In genomic region chr17:28207591-28208313, GRCm38 (mm10) we compare ENCODE assay signal across 8 mouse cellular contexts. TPM values are rescaled to one million over a fixed set of nuclear protein-coding genes. Genes with fewer than 3 reads are reported as not detected.
DNase-seq lines count a peak whose midpoint lies in the region; ATAC-seq and TF ChIP-seq lines count a peak whose summit lies in the region.

Gene Def6 (plus strand): TSS chr17:28207778.

- H3K36me3 ChIP-seq in ES-E14 (ENCODE audit: control insufficient read depth, insufficient read depth, low read length, poor library complexity, severe bottlenecking), result no peaks in the 10 kb centered on the region; the same call in 1 of the 2 replicates
- peaks cover 11% of the 10 kb centered on the region for H3K36me3 ChIP-seq in forebrain, postnatal 0 days (ENCODE audit: insufficient read depth)
- H3K36me3 ChIP-seq in hindbrain, embryonic 11.5 days (ENCODE audit: control insufficient read depth, insufficient read depth, low read length), result no peaks in the 10 kb centered on the region

- peak within 1 kb of the TSS; percentile 19; the same call in 1 of the 2 replicates for H3K4me2 ChIP-seq in forebrain, postnatal 0 days (ENCODE audit: low read depth)
- peak within 1 kb of the TSS; percentile 8; the same call in 1 of the 2 replicates for H3K4me2 ChIP-seq in hindbrain, embryonic 11.5 days (replicated peaks; ENCODE audit: low read depth, low read length)

- ATAC-seq in forebrain, postnatal 0 days, result peak; percentile 60
- peak; percentile 49; the same call in 1 of the 2 replicates for ATAC-seq in hindbrain, embryonic 11.5 days (ENCODE audit: low FRiP score)

- peak within 1 kb of the TSS; percentile 85 for H3K9ac ChIP-seq in ES-E14 (ENCODE audit: insufficient read depth, low read depth, low read length, poor library complexity, severe bottlenecking)
- 0 out of 2 replicates have a peak within 1 kb of the TSS, but pooled peaks have one; percentile 0 for H3K9ac ChIP-seq in forebrain, postnatal 0 days
- H3K9ac ChIP-seq in hindbrain, embryonic 11.5 days (ENCODE audit: low read depth, low read length), result peak within 1 kb of the TSS; percentile 28; the same call in 1 of the 2 replicates

- no peaks in the 10 kb centered on the region for H3K9me3 ChIP-seq in ES-E14 (ENCODE audit: control insufficient read depth, insufficient read depth, low read depth, low read length)
- H3K9me3 ChIP-seq in forebrain, postnatal 0 days (ENCODE audit: low read length), result no peaks in the 10 kb centered on the region
- H3K9me3 ChIP-seq in hindbrain, embryonic 11.5 days (ENCODE audit: control insufficient read depth, low read length), result no peaks in the 10 kb centered on the region

- WGBS in bone marrow, adult 2 months, result 0% methylated on average over 26 of the region's 26 CpGs
- 30% methylated on average over 25 of the region's 26 CpGs for WGBS in forebrain, postnatal 0 days
- 24% methylated on average over 26 of the region's 26 CpGs for WGBS in hindbrain, embryonic 11.5 days

- peak; percentile 80 for TF ChIP-seq CTCF in bone marrow, adult 2 months (IDR thresholded peaks at IDR 0.05; ENCODE audit: control insufficient read depth, insufficient read depth, low read length)
- peak; percentile 47 for TF ChIP-seq CTCF in forebrain, postnatal 0 days (IDR thresholded peaks at IDR 0.05; ENCODE audit: low read depth)

- TF ChIP-seq POLR2A in bone marrow, adult 2 months (IDR thresholded peaks at IDR 0.05; ENCODE audit: borderline replicate concordance, control insufficient read depth, low read depth, low read length), result peak; percentile 95

- H3K4me1 ChIP-seq in ES-E14 (ENCODE audit: control insufficient read depth in 2 of 2, insufficient read depth in 2 of 2, low read length in 2 of 2, poor library complexity in 1 of 2), result peaks cover 9 to 26% of the 10 kb centered on the region in 2 experiments
- H3K4me1 ChIP-seq in bone marrow, adult 2 months (ENCODE audit: control insufficient read depth, insufficient read depth, low read length), result peaks cover 10% of the 10 kb centered on the region
- H3K4me1 ChIP-seq in forebrain, postnatal 0 days (ENCODE audit: insufficient read depth), result no peaks in the 10 kb centered on the region
- 0 out of 2 replicates have a peak, but pooled peaks cover 2% of the 10 kb centered on the region for H3K4me1 ChIP-seq in hindbrain, embryonic 11.5 days (replicated peaks; ENCODE audit: control insufficient read depth, insufficient read depth, low read length)

- H3K27ac ChIP-seq in ES-E14 (ENCODE audit: insufficient read depth, low read depth, low read length, poor library complexity, severe bottlenecking), result peak within 1 kb of the TSS; percentile 54
- peak within 1 kb of the TSS; percentile 94 for H3K27ac ChIP-seq in bone marrow, adult 2 months (ENCODE audit: control insufficient read depth, insufficient read depth, low read depth, low read length, poor library complexity)
- no peak within 1 kb of the TSS for H3K27ac ChIP-seq in forebrain, postnatal 0 days (ENCODE audit: low read depth, low read length)
- H3K27ac ChIP-seq in hindbrain, embryonic 11.5 days (ENCODE audit: low read depth, low read length), result peak within 1 kb of the TSS; percentile 51; the same call in 1 of the 2 replicates

- intact Hi-C loops in left cerebral cortex, postnatal 4 days (cut with DNase I), result no loop called here

- DNase-seq in ES-E14 (ENCODE audit: low read depth, low spot score), result no peak
- no peak for DNase-seq in forebrain, postnatal 0 days
- peak; percentile 62 for DNase-seq in hindbrain, embryonic 11.5 days (ENCODE audit: low spot score)
- peak; percentile 65 for DNase-seq in left cerebral cortex, postnatal 4 days
- peak; percentile 78 for DNase-seq in mesoderm, embryonic 11.5 days (ENCODE audit: low read depth, low spot score)
- peak; percentile 87 for DNase-seq in skeletal muscle tissue, adult 2 months (ENCODE audit: low read depth, low spot score)
- peak; percentile 67 for DNase-seq in yolk sac, embryonic 10.5 days (ENCODE audit: low spot score)

- no peaks in the 10 kb centered on the region for H3K27me3 ChIP-seq in forebrain, postnatal 0 days (ENCODE audit: insufficient read depth, low read length)
- no peaks in the 10 kb centered on the region for H3K27me3 ChIP-seq in hindbrain, embryonic 11.5 days (ENCODE audit: control insufficient read depth, insufficient read depth, low read length)

- peak within 1 kb of the TSS; percentile 54 to 77 for H3K4me3 ChIP-seq in ES-E14 (ENCODE audit: insufficient read depth in 1 of 2, low read depth in 1 of 2, low read length in 2 of 2, poor library complexity in 1 of 2, severe bottlenecking in 1 of 2)
- H3K4me3 ChIP-seq in bone marrow, adult 2 months (replicated peaks; ENCODE audit: control insufficient read depth, low read depth, low read length), result peak within 1 kb of the TSS; percentile 88
- H3K4me3 ChIP-seq in forebrain, postnatal 0 days (ENCODE audit: low read depth, low read length), result no peak within 1 kb of the TSS
- no peak within 1 kb of the TSS for H3K4me3 ChIP-seq in hindbrain, embryonic 11.5 days (ENCODE audit: low read depth, low read length)

- in situ Hi-C loops in ES-E14 (cut with MboI; ENCODE audit: low sequenced_read_pairs in 2 of 2, unreplicated experiment in 2 of 2), result no loop called here

TF ChIP-seq in ES-E14, 5 proteins besides CTCF, POLR2A, EP300 and RAD21:
- TF ChIP-seq CHD2 (IDR thresholded peaks at IDR 0.05; ENCODE audit: low read depth, low read length), result no peak
- TF ChIP-seq HCFC1 (IDR thresholded peaks at IDR 0.05; ENCODE audit: borderline replicate concordance, insufficient read depth, low read length), result no peak
- TF ChIP-seq ZC3H11A (IDR thresholded peaks at IDR 0.05; ENCODE audit: borderline replicate concordance, low read depth, low read length), result no peak
- TF ChIP-seq ZNF384 (IDR thresholded peaks at IDR 0.05; ENCODE audit: low read depth, low read length), result no peak
- TF ChIP-seq MAFK (IDR thresholded peaks at IDR 0.05; ENCODE audit: insufficient read depth, low read depth, low read length), result no peak
TF ChIP-seq in ES-E14: peak in this region for 0.

RNA-seq across cellular contexts. Expression of gene Def6, which starts in this region (rescaled TPM):
- total RNA-seq in ES-E14 (2012; rRNA removed), result 17.6 and 20.8 TPM in 2 replicates
- 41.3 and 45.4 TPM in 2 replicates for polyA plus RNA-seq in bone marrow, adult 2 months (2011; ENCODE audit: insufficient read depth, insufficient read length, low replicate concordance, missing spikeins)
- 5.2 and 6.8 TPM in 2 replicates for total RNA-seq in forebrain, postnatal 0 days (2014; rRNA removed)
- 6.8 and 8.5 TPM in 2 replicates for polyA plus RNA-seq in forebrain, postnatal 0 days (2015; fragmentation: Nextera tagmentation; extraction: Ambion mirVana)
- polyA plus RNA-seq in hindbrain, embryonic 11.5 days (2014; fragmentation: Nextera tagmentation; extraction: Ambion mirVana), result 1.8 and 2.9 TPM in 2 replicates
- 1 to 10 TPM; 7.2 to 9.1 TPM for total RNA-seq in left cerebral cortex, postnatal 4 days (2021)

Comparison
In these comparisons a context has a peak if more than half of its experiments do, and no peak if none do; other contexts are left out.
1. DNase-seq: peak in hindbrain, embryonic 11.5 days (single experiment), left cerebral cortex, postnatal 4 days (single experiment), mesoderm, embryonic 11.5 days (single experiment), skeletal muscle tissue, adult 2 months (single experiment) and yolk sac, embryonic 10.5 days (single experiment); none in ES-E14 (single experiment) and forebrain, postnatal 0 days (single experiment).
2. H3K4me3 ChIP-seq: peak in ES-E14 (2 of 2) and bone marrow, adult 2 months (single experiment); none in forebrain, postnatal 0 days (single experiment) and hindbrain, embryonic 11.5 days (single experiment).
3. H3K9ac ChIP-seq: peak in every context shown above with its lines; median percentile 85 in ES-E14; 28 in hindbrain, embryonic 11.5 days; 0 in forebrain, postnatal 0 days.